Mouse (Mus musculus) forelimb bud, embryonic 11.5 days (tissue): Measurements from ENCODE around the gene Ube2s.
"Not testable (repeated sequence)": the region's sequence is repeated elsewhere in the genome, so short reads cannot be mapped to it uniquely, and the experiment has no call there.

Source experiments
- DNase-seq: peaks from one replicate; pipeline ENCODE4 v3.0.0-alpha.2; 2012; ENCODE audit warnings: low read depth, low spot score

Ube2s gene

GRCm38 (mm10) chr7:4812303-4813104 lies at the start of gene Ube2s:
Gene Ube2s (minus strand): TSS chr7:4812590.
- DNase-seq = peak; percentile 97

GRCm38 (mm10) chr7:4860926-4861325 lies 48.5 kb upstream of the Ube2s start:
- DNase-seq = not testable (repeated sequence)

GRCm38 (mm10) chr7:4859418-4859978 lies 47.1 kb upstream of the Ube2s start:
- no peak for DNase-seq

DNA sequence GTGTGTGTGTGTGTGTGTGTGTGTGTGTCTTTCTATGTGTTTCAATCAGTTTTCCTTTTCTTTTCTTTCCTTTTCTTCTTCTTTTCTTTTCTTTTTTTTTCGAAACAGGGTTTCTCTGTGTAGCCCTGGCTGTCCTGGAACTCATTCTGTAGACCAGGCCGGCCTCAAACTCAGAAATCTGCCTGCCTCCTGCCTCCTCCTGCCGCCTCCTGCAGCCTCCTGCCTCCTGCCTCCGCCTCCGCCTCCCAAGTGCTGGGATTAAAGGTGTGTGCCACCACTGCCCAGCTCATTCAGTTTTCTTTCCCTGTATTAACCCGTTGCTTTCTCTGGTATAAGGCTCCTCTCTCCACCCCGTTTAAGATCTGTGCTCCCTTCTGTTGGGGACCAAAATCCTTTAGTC lies 44.9 kb upstream of the Ube2s start:
- DNase-seq = no peak

DNA sequence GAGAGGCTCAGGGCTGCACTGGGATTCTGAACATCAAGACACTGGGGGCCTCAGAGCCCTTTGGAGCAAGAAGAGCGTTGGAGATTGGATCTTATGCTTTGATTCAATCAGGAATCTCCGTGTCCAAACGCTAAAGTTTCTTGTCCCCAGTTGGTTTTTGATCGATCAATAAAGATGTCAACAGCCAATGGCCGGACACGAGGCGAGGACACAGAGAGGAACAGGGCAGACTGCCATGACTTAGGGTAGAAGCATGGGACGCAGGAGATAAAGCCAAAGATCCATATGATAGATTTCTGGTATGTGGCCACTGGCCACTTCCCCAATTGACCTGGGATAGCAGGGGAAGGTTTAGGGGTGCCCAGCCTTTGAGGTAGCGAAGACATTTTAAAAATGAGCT lies 44.1 kb upstream of the Ube2s start:
- no peak for DNase-seq

DNA sequence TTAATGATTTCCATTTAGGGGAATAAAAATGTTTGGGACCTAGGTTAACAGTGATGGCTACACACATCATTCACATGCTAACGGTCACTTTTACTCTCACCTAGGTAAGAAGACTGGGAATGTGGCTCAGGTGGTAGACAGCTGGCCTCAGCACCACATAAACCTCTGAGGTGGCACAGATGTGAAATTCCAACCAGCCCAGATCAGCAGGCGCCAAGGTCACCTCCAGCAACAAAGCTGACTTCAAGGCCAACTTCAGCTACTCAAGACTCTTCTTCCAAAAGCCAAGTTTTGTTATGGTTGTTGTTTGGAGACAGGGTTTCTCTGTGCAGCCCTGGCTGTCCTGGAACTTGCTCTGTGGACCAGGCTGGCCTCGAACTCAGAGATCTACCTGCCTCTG lies 41.2 kb upstream of the Ube2s start:
- DNase-seq = no peak

- no peak for DNase-seq
These were observed 38.9 kb upstream of the Ube2s start for GRCm38 (mm10) chr7:4851315-4851688.

DNA sequence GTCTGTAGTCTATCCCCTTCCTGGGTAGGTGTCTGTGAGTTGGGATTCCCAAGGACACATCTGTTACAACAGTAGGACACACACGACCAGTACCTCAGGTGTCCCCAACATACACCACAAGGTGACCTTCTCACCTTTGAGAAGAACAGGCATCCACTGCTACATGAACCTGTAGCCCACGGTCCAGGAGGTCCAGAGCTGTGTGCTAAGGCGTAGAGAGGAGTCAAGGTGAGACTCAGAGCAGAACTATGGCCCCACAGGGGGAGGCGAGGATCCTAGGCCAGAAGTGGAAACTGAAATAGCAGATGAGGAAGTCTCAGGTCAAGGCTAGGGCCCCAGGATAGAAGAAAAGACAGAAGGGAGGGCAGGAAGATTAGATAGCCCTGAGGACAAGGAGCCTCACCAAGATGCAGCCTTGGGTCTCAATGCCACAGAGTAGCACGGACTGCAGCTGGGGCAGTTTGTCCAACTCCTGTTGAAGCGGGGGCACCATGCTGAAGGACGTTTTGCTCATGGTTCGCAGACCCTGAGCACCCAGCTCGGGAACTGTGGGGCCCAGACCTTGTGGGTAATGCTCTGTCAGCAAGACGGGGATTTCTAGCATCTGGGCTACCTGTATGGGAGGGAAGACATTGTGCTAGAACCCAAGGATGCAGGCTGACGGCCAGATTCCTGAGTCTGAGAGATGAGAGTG lies 38.4 kb upstream of the Ube2s start:
- no peak for DNase-seq

DNA sequence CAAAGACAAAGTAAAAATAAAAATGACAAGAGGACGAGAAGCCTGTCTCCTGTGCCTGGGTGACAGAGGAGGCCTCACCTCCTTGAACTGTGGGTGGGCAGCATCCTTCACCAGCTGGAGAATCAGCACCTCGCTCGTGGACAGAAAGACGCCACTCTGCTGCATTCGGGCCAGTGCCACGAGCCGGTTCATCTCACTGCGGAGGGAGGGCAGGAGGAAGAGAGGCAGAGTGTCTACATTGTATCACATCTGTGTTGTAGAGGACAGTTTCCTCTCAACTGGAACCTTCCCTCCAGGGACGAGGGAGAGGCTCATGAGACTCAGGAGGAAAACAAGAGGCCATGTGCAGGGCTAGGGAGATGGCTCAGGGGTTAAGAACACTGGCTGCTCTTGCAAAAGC lies 37.0 kb upstream of the Ube2s start:
- no peak for DNase-seq

DNA sequence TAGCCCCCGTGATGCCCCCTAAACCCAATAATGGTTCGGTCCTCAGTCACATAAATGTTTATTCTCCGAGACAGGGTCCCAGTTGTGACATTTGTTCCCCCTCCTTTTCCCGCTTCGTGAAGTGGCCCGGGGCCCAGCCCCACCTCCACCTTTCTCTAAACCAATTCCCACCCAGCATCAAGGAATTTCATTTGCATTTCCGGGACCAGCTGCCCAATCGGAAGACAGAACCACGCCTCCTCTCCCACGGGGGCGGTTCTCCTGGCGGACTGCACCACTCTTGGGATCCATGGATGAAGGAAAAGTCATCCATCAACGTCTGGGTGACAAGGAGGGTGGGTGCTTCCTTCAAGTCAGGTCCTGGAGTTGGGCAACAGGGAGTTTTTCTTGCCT lies 32.5 kb upstream of the Ube2s start:
- DNase-seq = peak; percentile 80

DNA sequence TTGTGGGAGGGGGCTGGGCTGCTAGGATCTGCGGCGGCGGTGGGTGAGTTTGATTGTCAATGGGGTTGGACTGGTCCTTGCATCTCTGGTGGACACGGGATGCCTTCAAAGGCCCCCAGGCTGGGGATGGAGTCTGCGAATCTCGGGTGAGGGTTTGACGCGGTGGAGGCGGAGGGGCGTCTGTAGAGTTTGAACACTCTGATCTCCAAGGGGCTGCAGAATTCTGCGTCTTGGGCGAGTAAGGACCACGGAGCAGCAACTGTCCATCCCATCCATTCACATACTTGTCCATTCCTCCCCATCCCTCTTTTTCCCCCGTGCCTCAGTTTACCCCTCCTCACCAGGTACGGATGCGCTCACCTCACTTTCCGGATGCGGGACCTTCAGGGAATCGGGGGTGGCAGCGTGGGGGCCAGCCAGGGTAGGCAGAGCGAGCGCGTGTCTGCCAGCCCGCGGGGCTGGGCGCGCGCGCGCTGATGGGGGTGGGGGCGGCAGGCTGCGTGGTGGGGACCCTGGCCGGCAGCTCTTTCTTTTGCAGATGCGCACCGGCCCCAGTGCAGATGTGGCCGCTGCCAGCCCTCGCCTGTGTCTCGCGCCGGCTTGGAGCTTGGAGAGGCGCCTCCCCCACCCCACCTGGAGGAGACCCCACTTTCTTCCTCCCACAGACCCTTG lies 32.0 kb upstream of the Ube2s start, which contains the start of gene Shisa7:
Gene Shisa7, minus strand, starts transcription at position 452 of the 672 bp plus-strand sequence.
- DNase-seq = no peak

GRCm38 (mm10) chr7:4843604-4844244 lies 31.3 kb upstream of the Ube2s start:
- peak; percentile 44 for DNase-seq

DNA sequence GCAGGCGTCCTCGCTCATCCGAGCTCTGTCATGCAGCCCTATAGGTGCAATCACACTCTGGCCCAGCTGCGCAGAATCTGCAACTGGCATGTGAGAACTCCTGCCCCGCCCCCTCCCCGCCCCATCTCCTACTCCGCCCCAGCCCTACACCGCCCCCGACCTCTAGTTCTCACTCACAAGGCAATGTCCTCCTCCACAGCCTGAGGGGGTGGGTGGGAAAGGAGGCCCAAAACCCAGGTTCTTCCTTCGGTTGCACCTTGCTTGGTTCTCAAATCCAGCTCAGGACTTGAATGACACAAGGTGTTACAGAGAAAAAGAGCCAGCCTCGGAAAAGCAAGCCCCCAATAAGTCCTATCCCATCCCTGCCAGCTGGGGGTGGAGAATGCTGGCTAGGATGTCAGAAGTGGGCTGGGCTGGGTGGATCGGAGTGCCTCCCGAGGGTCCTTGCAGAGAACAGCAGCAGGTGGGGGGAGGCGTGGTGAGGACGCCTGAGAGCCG lies 30.3 kb upstream of the Ube2s start:
- no peak for DNase-seq

DNA sequence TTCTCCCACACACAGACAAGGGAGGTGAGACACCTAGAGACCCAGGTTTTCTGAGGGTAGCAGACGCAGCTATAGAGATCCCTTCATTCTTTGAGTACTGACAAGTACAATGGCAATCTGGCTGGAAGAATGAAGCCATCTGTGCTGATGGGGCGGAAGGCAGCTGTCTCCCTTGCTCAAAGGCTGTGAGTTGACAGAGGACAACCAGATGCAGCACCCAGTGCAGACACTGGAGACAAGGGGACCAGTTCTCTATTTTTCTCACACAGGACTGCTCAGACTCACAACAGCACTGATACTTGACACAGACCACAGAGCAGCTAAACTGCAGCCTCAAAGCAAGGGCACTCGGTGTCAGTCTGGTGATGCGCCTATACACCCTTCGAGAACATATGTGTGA lies 29.7 kb upstream of the Ube2s start:
- no peak for DNase-seq

DNA sequence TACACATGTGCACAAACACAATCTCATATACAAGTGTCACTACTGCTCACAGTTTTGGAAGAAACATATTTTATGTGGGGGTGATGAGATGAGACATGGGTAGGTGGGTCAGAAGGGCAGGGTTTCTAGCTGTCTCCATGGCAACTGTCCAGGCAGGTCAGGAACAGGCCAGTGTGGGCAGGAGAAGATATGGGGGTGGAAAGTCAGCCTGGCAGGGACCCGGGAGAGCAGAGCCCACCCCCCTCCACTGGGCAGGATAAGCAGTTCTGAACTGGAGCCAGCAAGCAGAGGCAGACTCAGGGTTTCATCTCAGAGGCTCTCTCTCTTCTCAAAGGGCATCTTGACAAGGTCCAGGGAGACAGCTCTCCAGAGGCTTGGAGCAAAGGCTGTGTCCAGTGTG lies 25.2 kb upstream of the Ube2s start:
- DNase-seq = no peak

- no peak for DNase-seq
These were observed 24.0 kb upstream of the Ube2s start for GRCm38 (mm10) chr7:4836351-4836792.

- no peak for DNase-seq
These were observed 23.4 kb upstream of the Ube2s start for GRCm38 (mm10) chr7:4835631-4836327.

GRCm38 (mm10) chr7:4830476-4830875 lies 18.1 kb upstream of the Ube2s start:
- DNase-seq = no peak

DNA sequence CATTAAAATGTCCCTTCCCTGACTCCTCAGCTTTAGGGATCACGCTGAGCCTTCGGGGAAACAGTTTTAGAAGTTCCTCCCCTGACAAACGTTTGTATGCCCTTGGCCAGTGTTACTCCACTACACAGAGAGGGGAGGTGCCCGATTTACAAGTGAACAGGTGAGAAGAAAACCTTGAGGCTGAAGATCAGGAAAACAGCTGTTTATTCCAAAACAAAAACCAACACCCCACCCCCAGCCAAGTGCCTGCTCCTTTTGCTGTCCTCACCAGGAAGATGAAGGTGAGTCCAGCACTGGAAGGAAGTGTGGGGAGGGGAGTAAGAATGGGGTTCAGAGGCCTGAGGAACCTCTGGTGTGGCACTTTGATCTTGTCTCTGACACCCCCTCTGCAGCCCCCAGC lies 13.0 kb upstream of the Ube2s start:
- DNase-seq = no peak

DNA sequence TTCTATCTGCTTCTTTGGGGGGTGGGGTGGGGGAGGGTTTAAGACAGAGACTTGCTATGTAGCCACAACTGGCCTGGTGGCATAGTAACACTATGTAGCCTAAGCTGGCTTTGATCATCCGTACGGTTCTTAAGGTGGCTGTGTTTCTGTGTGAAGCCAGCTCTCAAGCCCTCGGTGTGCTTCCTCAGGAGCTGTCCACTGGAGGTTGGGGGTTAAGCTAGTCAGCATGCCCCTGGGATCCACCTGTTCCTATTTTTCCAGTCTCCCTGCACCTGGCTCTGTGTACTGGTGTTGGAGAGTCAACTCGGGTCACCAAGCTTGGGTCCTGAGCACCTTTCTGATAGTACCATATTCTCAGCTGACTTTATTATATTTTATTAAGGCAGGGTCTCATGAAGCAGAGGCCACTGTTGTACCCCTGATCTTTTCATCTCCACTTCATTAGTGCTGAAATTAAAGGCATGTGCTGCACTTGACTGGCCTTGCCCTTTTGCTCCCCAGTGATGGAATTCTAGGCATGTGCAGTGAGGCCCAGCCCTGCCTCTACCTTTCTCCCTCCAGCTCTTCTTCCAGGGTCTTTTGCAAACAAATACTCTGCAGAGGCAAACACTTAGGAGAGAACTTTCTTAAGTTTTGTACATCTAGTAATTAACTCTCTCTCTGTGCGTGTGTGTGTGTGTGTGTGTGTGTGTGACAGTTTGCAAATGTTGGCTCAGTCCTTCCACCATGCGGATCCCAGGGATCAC lies 9.9 kb upstream of the Ube2s start:
- DNase-seq = no peak
